Mouse (Mus musculus): ENCODE measurements at regions not wholly inside any gene's neighbourhood (a gene's known extent, or its start where the extent isn't known, plus 50 kb on each side); places are given as distances from the start of the nearest gene placed in this dataset.

DNA sequence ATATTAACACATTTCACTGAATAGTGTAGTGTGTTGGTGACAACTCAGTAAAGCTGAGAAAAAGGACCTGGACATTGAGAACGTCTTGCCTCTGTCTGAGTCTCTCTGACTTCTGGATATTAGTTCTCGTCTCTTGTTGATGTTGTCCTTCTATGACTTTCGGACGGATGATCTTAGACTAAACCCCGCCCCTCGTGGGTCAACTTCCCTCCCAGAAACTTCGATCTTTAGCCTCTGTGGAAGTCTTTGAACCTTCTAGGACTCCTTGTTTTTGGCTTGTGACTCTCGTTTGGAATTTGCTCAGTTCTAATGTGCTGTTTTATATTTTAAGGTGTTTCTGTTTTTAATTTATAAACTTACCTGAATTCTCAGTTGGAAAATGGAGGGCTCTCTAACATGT lies 61.2 kb upstream of the Slc35c1 start:
- TF ChIP-seq GATA1 (IDR thresholded peaks at IDR 0.05; ENCODE audit: borderline replicate concordance, low read length) (no peak), FLI1 (IDR thresholded peaks at IDR 0.05; ENCODE audit: low read length) (no peak)
